Mouse (Mus musculus) thymus, postnatal 25 days (tissue): Measurements from ENCODE around the gene Slc29a1.

Source experiments
- DNase-seq: peaks from one replicate; pipeline ENCODE4 v3.0.0; 2022

Gene Slc29a1

GRCm38 (mm10) chr17:45610144-45610866 is 10.9 kb upstream of the Slc29a1 start:
- no peak for DNase-seq

GRCm38 (mm10) chr17:45608396-45608795 is 9.0 kb upstream of the Slc29a1 start:
- DNase-seq, result no peak

- no peak for DNase-seq
Measured at GRCm38 (mm10) chr17:45606992-45607879, 7.8 kb upstream of the Slc29a1 start.

GRCm38 (mm10) chr17:45602984-45603383 is 3.6 kb upstream of the Slc29a1 start:
- no peak for DNase-seq

GRCm38 (mm10) chr17:45601877-45602304 is 2.5 kb upstream of the Slc29a1 start, which contains the start of gene Mymx:
TSS of gene Mymx (minus strand) at chr17:45602102.
- no peak for DNase-seq

- DNase-seq, result no peak
Measured at GRCm38 (mm10) chr17:45601325-45601724, 1.9 kb upstream of the Slc29a1 start.

- DNase-seq, result no peak
Measured at GRCm38 (mm10) chr17:45600267-45600666, 861 bp upstream of the Slc29a1 start.

GRCm38 (mm10) chr17:45598891-45599290 is 515 bp downstream of the Slc29a1 start:
- DNase-seq, result no peak

GRCm38 (mm10) chr17:45598376-45598775 is 1.0 kb downstream of the Slc29a1 start:
- DNase-seq, result no peak

- DNase-seq, result no peak
Measured at GRCm38 (mm10) chr17:45597787-45598186, 1.6 kb downstream of the Slc29a1 start.

GRCm38 (mm10) chr17:45596631-45597396 is 2.6 kb downstream of the Slc29a1 start:
- DNase-seq, result peak; percentile 62

- no peak for DNase-seq
Measured at GRCm38 (mm10) chr17:45595736-45596390, 3.5 kb downstream of the Slc29a1 start.

- DNase-seq, result peak; percentile 89
Measured at GRCm38 (mm10) chr17:45594881-45595735, 4.3 kb downstream of the Slc29a1 start.

- no peak for DNase-seq
Measured at GRCm38 (mm10) chr17:45594195-45594594, 5.2 kb downstream of the Slc29a1 start.

GRCm38 (mm10) chr17:45593479-45593878 is 5.9 kb downstream of the Slc29a1 start:
- no peak for DNase-seq

GRCm38 (mm10) chr17:45592606-45593431 is 6.6 kb downstream of the Slc29a1 start:
- no peak for DNase-seq

GRCm38 (mm10) chr17:45591701-45592605 is 7.5 kb downstream of the Slc29a1 start:
- DNase-seq, result no peak

- DNase-seq, result no peak
Measured at GRCm38 (mm10) chr17:45590410-45590809, 9.0 kb downstream of the Slc29a1 start.

GRCm38 (mm10) chr17:45589844-45590243 is 9.6 kb downstream of the Slc29a1 start:
- DNase-seq, result no peak
